Mouse (Mus musculus) cerebellum, adult 11 months (tissue): Measurements from ENCODE around the gene Pcsk6.
A peak's percentile ranks its signal among the peaks of the same experiment; 100 is the strongest.

Experiments used
- DNase-seq: peaks from one replicate; pipeline ENCODE4 v3.0.0; 2022

Gene Pcsk6

DNA sequence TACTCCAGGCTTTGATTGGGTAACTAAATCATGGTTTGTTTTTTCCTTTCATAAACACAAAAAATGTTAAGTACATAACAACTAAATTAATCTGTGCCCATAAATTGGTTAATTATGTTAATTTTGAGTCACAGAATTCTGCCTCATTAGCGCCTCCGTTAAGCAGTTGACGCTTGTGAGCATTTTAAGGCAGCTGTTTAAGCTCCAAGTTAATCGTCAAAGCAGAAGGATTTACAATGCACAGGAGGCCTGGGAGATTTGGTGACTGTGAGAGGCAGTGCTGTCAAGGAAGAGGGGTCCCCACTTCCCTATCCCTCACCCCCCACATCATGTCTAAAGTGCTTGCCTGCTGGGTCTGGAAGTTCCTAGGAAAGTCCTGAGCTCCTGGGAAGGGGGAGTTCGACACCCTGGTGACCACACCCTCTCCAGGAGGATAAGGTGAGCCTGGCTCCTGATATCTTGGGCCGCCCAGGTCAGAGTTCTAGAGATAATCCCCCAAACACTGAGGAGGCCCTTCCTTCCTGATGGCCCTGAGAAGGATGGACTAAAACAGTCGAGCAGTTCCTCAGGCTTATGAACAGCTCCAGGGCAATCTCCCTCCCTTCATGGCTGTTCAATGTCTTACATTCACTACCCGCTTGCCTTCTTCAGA is 83.9 kb downstream of the Pcsk6 start:
- DNase-seq = no peak

DNA sequence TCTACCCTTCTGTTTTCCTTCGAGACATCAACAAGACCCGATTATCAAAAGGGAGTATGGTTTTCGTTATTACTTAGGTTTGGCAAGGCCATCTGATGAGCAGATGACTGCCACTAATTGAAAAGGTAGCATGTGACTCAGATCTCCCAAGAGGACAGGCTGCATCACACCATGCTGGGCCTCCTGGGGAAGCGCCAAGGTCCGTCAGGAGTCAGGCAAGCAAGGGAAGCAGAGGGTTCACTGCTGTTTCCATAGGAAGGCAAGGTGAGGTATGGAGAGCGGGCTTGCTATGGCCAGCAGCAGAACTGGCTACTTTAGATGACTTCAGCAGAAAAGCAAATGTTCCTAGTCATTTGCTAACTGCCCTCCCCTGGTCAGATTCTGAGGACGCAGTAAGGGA is 84.9 kb downstream of the Pcsk6 start:
- no peak for DNase-seq

DNA sequence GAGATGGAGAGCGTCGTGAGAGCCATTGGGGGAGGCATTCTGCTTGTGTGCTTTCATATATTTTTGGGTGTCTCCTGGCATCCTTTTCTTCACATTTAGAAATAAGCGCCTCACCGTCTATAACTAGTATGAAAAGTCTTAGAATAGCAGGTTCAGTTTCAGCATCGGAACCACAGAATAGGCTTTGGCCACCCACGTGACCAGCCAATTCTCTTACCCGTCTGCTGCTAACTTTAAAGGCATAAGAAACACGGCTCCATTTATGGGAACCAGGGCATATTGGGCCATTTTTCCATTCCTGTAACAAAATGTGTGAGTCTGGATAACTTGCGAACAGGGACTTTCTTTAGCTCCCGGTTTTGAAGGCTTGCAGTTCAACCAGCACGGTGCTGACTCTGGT is 87.4 kb downstream of the Pcsk6 start:
- DNase-seq = no peak

DNA sequence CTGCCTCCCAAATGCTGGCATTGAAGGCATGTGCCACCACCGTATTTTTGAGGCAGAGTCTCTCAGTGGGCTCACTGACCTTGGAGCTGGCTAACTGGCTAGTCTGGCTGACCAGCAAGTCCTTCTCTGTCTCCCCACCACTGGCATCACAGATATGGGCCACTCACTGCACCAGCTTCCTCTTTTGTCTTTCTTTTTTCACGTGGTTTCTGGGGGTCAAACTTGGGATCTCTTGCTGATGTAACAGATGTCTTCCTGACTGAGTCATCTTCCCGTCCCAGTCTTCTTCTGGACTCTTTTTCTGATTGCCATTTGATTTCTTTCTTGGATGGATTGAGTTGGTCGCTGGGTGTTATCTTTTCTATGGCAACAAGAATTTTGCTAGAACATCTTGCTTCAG is 93.0 kb downstream of the Pcsk6 start:
- DNase-seq = no peak

DNA sequence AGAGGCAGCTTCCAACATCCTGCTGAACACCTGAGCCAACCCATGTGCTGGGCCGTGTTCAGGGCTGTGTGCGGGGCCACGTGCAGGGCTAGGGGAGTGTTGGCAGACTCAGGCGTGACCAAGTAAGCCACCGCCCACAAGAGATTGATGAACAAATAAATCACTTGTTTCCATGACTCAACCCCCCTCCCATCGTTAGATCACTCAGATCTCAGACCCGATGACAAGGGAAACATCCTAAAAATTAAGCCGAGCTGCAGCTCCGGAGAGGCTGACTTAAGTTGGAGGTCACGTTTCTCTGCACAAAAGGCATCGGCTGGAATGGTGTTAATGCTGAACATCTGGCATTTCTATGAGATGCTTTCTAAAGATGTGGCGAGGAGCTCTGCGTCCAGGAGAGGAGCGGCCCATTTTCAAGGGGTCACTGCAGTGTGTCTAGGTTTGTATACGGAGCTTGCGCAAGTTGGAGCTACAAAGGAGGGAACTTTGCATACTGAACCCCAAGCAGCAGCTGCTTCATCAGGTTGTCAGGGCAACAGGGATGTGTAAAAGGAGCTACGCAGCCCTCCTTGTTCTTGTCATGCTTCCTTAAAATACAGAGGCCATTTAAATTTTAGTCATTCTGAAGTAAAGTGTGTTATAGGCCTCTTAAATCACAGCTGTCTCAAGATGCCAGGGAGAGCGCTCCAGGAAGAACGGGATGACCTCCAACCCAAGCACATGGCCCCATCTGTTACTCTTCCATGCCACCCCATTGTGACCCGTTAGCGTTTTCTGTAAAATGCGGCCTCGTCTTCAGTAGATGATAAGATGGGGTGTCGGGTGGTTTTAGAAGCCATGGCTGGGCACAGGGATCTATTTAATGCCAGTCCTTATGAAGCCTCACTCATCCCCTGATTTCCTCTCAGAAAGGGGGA is 94.0 kb downstream of the Pcsk6 start:
- DNase-seq = no peak

DNA sequence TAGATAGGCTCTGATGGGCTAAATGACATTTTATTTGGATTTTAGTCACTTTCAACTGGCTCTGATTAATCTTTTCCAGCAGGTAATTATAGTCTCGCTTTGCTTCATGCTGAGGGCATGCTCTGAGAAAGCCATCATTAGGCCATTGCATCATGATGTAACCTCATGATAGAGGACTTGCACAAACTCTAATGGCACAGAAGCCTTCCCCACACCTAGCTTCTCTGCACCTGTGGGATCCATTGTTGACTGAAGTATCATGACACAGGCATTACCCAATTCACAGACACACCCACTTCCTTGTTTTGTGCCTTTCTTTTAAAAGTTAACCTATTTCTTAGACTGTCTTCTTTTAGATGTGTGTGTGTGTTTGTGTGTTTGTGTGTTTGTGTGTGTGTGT is 95.7 kb downstream of the Pcsk6 start:
- no peak for DNase-seq

DNA sequence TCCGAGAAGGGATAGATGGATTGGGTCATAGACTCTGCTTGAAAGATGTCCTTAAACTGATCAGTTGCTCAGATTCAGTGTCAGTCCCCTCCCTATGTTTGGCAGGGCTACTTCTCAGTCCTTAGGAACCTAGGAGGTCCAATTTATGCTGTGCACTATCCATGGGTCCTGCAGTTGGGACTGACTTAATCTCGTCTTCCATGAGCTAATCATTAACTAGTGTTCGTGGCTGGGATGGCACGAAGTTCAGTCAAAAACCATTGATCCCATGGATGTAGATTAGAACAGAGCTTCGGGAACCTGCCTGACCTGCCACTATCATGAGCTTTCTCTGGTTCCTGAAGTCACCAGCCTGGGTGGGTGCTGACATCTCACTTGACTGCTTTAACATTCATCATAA is 96.6 kb downstream of the Pcsk6 start:
- DNase-seq = no peak

DNA sequence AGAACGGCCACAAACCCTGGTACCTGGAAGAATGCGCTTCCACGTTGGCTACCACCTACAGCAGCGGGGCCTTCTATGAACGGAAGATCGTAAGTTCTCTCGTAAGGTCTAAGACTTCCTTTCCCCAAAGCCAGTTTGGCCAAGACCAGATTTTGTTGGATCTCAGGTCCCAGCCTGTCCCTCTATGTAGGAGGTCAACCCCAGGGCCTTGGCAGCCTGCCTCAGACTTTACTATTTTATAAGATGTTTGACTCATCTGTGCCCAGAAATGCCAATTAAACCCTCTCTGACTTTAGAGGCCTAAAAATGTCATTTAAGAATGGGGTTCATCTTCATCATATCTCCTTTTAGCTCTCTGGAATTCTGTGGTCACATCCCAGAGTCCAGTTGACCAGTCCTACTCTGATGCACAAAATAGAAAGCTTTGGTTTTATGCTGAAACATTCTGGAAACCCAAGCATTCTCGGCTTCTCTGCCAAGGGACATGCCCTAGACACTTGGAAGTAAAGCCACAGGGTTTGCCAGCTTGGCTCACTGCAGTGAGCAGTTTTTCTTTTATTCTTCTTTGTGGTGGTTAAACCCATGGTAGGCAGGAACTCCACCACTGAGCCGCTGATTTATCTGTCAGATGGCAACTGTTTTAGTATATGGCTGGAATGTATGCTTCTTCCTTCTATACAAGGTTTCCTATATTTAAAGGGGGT is 97.8 kb downstream of the Pcsk6 start:
- DNase-seq = no peak

DNA sequence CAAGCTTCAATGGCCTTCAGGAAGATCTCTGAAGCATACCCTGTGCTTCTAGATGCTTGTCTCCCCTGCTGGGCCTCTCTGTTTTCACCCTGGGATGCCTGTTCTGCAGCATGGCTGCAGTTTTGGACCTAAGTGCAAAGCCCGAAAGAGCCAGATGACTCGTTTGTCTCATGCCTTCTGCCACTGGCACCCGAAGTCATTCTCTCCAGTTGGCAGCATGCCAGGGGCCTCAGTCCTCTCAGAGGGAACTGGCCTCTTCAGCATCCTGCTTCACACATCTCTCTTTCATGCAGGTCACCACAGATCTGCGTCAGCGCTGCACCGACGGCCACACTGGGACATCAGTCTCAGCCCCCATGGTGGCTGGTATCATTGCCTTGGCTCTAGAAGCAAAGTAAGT is 101.1 kb downstream of the Pcsk6 start:
- DNase-seq = peak; percentile 47

DNA sequence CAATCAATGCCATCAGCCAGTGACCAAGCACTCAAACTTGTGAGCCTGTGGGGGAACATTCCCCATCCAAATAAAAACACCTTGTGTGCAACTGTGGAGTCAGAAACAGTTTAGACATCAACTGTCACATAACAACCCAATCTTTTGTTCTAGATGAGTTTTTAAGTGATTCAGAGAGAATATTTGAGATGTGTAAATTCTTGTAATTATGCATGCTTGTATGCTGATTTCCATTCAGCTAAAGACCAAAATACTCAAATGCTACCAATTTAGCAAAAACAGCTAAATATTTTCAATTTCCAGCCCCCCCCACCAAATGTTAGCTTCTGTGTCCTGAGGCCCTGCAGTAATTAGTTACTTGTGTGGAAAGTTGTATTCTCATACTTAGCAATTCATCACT is 102.9 kb downstream of the Pcsk6 start:
- DNase-seq = no peak

DNA sequence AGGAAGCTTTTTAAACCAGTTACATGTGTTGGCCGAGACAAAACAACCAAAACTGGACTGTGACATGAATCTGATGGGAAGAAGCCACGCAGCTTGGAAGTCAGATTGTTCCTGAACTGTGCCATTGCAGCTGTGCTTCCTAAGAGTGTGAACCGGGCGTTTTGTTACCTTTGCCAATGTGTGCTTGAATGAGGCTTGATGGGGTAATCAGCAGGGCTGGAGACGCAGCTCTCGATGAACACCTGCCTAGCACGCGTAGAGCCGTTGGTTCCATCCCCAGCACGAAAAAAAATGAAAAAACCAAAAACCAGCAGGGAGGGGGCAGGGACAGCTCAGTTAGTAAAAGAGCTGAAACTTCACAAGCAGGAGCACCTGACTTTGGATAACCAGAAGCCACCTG is 109.8 kb downstream of the Pcsk6 start:
- DNase-seq = no peak

DNA sequence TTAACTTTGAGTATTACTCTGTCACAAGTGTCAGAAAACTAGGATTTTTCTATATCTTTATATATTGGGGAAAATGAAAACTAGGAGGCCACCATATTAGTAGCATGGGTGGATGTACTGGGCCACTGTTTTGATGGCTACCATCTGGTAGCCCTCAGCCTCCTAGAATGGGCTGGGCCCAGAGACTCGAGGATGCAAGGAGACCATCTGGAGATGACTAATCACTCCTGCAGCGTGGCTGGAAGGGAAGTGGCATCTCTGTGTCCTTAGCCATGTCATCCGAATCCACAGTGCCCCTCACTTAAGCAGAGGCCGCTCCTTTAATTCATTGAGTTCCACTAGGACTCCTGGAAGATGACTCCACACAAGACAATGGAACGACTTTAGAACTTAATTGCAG is 115.8 kb downstream of the Pcsk6 start:
- no peak for DNase-seq

DNA sequence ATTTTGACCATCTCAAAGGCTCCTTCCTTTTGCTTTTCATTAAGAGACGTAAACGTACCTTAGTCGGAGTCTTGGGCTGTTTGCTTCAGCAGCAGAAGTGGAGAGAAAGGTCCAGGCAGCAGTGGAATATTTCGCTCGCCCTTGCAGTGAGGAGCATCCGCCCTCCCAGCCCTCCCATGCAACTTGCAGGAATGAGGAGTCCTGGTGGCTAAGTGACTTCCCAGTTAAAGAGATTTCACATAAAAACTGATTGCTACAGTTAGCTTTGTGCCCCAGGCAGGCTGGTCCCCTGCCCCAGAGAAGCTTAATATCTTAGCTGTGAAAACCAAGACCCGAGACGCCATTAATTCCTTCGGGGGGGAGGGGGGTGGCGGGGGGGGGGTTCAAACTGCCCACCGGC is 116.4 kb downstream of the Pcsk6 start:
- DNase-seq = no peak

DNA sequence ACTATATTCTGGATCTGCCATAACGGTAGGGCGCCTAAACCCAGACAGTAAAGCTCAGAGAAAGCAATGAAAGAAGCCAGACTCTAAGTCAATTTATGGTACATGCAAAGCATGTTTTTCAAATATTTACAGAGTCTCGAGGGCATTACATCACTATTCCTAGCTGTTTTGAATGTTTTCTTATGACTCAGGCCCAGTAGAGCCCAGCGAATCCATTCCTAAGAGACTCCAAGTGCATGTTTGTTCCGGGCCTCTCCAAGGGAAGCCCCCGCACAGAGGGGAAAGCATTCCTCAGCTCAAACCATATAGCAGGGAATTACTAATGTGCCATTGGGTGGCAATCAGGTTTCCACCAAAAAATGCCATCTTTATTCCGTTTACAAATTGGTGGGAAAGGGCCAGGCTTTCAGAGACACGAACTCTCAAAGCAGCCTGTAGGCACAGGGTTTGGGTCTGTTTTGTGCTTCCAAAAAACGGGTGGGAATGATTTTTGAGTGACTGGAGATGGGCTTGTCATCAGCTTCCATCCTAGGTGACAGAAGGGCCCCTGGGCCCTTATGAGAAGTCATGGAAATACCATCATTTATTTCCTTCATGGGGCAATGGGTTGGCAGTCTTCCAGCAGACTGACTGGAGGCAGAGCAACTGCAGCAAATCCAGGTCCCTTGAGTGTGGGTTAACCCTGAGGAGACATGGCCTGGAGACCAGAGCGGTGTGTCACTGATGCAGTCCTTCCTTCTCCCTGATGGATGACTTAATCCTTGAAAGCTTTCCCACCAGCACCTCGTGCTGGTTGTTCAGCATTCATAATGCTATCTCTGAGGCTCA is 117.7 kb downstream of the Pcsk6 start:
- DNase-seq = no peak

DNA sequence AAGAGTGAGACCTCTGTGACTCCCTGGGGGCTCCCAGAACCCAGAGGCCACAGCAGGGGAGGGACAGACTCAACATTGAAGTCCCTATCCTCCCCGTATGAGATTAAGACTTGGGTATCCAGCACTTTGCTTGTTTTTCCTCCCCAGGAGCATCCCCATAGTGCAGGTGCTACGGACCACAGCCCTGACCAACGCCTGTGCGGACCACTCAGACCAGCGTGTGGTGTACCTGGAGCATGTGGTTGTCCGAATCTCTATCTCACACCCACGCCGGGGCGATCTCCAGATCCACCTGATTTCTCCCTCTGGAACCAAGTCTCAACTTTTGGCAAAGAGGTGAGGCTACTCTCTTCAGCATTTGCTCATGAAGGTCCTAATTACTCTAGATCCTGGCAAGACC is 118.5 kb downstream of the Pcsk6 start:
- no peak for DNase-seq

DNA sequence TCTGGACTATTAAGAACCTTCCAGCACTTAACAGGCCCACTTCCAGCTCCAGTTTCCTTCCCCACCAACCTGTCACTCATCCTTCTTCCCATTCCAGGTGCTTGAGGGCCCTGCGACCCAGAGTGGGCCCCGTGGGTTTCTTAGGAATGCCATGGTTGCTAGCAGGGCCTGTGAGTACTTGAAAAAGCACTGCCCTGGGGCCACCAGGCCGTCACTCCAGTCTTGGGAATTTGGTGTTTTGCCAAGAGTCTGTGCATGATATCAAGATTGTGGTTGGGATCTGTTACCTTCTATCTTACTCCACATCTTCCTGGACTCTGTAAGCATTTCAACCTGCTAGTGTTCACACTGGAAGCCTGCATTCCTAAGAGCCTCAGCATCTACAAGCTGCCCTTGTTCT is 120.5 kb downstream of the Pcsk6 start:
- no peak for DNase-seq

DNA sequence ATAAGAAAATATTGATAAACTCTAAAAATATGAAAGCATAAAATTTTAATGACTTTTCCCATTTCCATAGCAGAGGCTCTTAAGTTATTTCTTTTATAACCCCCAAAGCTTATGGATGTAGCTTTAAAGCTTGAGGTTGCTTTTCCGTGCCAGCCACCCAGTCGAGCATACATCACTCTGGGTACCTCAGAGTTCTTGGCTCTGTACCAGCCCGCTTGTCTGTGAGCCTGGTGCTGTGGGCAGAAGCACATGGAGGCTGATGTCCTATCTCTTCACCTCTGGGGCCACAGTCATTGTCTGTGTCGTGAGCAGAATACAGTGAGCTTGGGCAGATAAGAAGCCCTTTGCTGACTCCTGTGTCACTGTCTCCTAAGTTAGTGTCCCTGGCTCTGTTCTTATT is 126.7 kb downstream of the Pcsk6 start:
- no peak for DNase-seq

DNA sequence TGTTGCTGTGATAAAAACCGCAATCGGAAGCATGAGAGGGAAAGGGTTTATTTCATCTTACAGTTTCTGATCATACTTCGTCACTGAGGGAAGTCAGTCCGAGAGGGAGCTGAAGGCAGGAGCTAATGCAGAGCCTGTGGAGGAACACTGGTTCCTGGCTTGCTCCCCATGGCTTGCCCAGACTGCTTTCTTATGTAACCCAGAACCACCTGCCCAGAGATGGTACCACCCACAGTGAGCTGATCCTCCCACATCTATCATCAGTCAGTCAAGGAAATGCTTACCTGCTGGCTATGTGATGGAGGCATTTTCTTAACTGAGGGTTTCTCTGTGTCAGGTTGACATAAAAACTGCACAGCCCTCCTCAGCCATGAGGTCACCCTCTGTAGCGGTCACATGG is 127.2 kb downstream of the Pcsk6 start:
- DNase-seq = no peak

DNA sequence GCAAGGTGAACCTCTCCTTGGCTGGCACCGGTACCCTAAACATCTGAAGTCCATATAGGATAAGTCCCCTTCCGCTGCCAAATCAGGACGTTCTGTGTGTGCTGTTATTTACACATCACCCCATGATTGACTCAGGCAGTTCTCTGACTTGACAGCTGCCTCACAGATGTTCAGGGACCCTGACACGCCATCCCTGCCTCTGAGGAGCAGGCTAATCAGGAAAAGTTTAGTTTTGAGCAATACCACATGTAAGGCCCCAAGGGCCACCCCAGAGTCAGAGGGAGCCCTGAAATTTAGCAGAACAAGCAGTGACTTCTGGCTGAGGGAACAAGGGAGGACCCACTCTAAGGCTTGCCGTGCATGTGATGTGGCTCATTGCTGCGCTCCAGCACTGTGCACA is 130.8 kb downstream of the Pcsk6 start:
- no peak for DNase-seq

DNA sequence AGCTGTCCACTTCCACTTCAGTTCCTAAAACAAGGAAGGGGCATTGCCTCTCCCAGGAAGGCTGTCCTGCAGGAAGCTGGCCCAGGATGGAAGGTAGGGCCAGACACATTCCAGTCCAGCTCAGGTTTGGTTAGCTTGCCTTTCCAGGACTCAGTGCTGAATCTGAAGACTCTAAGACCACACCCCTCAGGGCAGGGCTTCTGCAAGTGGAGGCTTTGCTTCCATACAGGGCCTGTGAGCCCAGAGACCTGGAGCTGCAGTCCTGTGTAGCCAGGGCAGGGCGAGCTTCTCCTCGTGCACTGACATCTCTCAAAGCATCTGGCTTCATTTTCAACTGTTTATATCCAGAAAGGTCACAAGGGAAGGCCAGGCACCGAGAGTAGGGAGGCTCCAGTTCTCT is 131.9 kb downstream of the Pcsk6 start:
- no peak for DNase-seq

DNA sequence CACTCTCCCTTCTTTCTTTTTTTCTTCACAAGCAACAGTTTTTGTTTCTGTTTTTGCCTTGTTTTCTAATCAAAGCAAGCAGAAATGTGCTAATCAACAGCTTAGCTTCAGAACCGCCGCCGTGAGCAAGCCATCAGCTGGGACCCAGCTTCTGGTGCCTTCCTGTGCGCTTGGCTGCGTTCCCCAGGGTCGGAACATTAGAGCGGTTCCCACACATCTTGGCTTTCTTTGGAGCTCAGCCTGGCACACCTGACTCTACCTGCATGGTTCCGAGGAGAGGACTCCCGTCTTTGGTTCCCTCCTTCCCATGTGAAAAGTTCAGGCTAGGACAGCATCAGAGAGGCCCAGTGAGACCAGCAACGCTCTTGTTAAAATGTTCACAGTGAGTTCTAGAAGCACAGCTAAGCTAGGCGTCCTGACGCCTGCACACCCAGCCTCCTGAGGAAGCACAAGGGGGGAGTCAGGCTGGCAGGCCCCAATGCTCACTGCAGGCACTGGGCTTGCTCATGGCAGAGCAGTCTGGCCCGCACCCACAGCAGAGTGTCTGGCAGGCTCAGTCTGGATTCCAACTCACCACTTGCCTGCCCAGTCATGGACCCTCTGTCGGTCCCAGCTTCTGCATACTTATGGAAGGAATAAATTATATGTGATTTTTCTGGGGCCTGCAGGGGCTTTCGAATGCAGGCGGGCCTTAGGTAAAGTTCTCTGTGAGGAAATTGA is 139.7 kb downstream of the Pcsk6 start:
- DNase-seq = no peak

DNA sequence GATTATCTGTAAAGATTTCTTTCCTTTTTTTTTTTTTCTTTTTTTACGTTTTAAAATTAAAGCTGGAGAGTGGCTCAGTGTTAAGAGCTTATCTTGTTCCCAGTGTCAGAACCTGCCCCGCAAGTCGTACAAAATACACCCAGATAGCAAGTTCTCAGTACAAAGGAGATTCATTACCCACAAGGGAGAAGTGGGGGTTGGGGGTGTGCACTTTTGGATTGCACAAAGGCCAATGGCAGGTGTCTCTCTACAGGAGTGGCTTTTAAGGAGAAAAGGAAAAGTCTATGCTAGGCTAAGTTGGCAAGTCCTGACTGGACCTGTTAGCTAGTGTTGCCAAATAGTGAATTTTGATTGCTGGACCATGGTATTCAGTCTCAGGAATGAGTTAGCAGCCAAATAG is 140.3 kb downstream of the Pcsk6 start:
- no peak for DNase-seq
